9 mouse cellular contexts compared by ENCODE assay signal in the genomic region with DNA sequence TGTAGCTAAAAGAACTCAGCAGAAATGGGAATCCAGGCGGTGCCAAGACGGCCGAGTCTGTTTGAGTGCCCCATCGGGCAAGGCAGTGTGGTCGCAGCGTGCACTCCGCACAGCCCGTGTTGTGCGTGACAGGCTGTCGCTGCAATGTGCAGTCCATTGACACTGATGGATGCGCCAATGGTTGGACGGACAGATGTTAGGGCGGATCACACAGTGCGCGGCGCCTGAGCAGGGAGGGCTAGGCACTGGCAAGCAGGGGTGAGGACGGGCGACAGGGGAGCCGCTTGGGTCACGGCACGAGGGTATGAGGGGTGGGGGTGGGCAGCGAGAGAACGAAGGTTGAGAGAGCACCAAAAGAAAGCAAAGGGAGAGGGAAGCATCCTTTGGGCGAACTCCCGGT. TPM values are rescaled to one million over a fixed set of nuclear protein-coding genes. Genes with fewer than 3 reads are reported as not detected.
DNase-seq lines count a peak whose midpoint lies in the region; ATAC-seq and TF ChIP-seq lines count a peak whose summit lies in the region.
"Had no signal": no experiment of that assay in that cellular context is flagged by ENCODE, and none has a peak within 500 bp of the region (broad histone marks: within the 10 kb centered on the region; RNA-seq: fewer than 3 reads in every experiment).

No protein-coding gene starts in this region.

- H3K9me3 ChIP-seq in ES-E14 (ENCODE audit: control insufficient read depth, insufficient read depth, low read depth, low read length), result no peaks in the 10 kb centered on the region
- no peaks in the 10 kb centered on the region for H3K9me3 ChIP-seq in forebrain, postnatal 0 days (ENCODE audit: low read length)
- H3K9me3 ChIP-seq in liver, postnatal 0 days (ENCODE audit: low read length), result no peaks in the 10 kb centered on the region

- no peak for ATAC-seq in forebrain, postnatal 0 days
- no peak for ATAC-seq in liver, postnatal 0 days

- WGBS in forebrain, postnatal 0 days, result 4% methylated on average over 24 of the region's 25 CpGs
- WGBS in liver, postnatal 0 days (ENCODE audit: insufficient replicate concordance), result 4% methylated on average over 25 of the region's 25 CpGs

- peak overlapping the region; percentile 97 for H3K4me2 ChIP-seq in forebrain, postnatal 0 days (ENCODE audit: low read depth)
- H3K4me2 ChIP-seq in liver, postnatal 0 days (ENCODE audit: low read depth, low read length), result peak overlapping the region; percentile 83

- H3K27me3 ChIP-seq in forebrain, postnatal 0 days (ENCODE audit: insufficient read depth, low read length), result peaks cover 42% of the 10 kb centered on the region
- H3K27me3 ChIP-seq in liver, postnatal 0 days (ENCODE audit: insufficient read depth, low read length), result peaks cover 96% of the 10 kb centered on the region

- peak overlapping the region; percentile 92 to 98; a peak in 3 of 4 replicates for H3K4me3 ChIP-seq in ES-E14 (ENCODE audit: insufficient read depth in 1 of 2, low read depth in 1 of 2, low read length in 2 of 2, poor library complexity in 1 of 2, severe bottlenecking in 1 of 2)
- H3K4me3 ChIP-seq in forebrain, postnatal 0 days (ENCODE audit: low read depth, low read length), result peak overlapping the region; percentile 88
- H3K4me3 ChIP-seq in liver, postnatal 0 days (ENCODE audit: low read depth, low read length), result peak overlapping the region; percentile 61

- H3K27ac ChIP-seq in ES-E14 (ENCODE audit: insufficient read depth, low read depth, low read length, poor library complexity, severe bottlenecking), result no peak overlapping the region
- peak overlapping the region; percentile 81 for H3K27ac ChIP-seq in forebrain, postnatal 0 days (ENCODE audit: low read depth, low read length)
- H3K27ac ChIP-seq in liver, postnatal 0 days (ENCODE audit: low read depth), result no peak overlapping the region

- TF ChIP-seq CTCF in forebrain, postnatal 0 days (IDR thresholded peaks at IDR 0.05; ENCODE audit: low read depth), result no peak
- TF ChIP-seq CTCF in liver, postnatal 0 days (IDR thresholded peaks at IDR 0.05; ENCODE audit: low read depth), result no peak

- in situ Hi-C loops in ES-E14 (cut with MboI; ENCODE audit: low sequenced_read_pairs in 2 of 2, unreplicated experiment in 2 of 2), result loop anchor here (25.0 kb wide), 1 partner anchor 1067 kb away; the partner anchor contains the start of gene Zfp536 (in 2 of the 2)

- peak; percentile 92 for DNase-seq in heart, adult 11 months
- no peak for DNase-seq in heart, postnatal 10 days
- no peak for DNase-seq in ES-E14 (ENCODE audit: low read depth, low spot score)
- DNase-seq in forebrain, postnatal 0 days, result no peak
- no peak for DNase-seq in liver, postnatal 0 days
- DNase-seq in right cerebral cortex, adult 18-20 months, result no peak
- no peak for DNase-seq in urinary bladder, adult 18-20 months (ENCODE audit: low spot score in 2 of 2)
- DNase-seq in ovary, postnatal 14 days (ENCODE audit: low spot score), result no peak

- TF ChIP-seq EP300 in liver, postnatal 0 days (IDR thresholded peaks at IDR 0.05; ENCODE audit: low read depth), result no peak

- no peaks in the 10 kb centered on the region for H3K36me3 ChIP-seq in ES-E14 (ENCODE audit: control insufficient read depth, insufficient read depth, low read length, poor library complexity, severe bottlenecking)
- no peaks in the 10 kb centered on the region for H3K36me3 ChIP-seq in forebrain, postnatal 0 days (ENCODE audit: insufficient read depth)
- no peaks in the 10 kb centered on the region for H3K36me3 ChIP-seq in liver, postnatal 0 days (replicated peaks; ENCODE audit: insufficient read depth, low read length)

- peaks cover 0 to 14% of the 10 kb centered on the region in 2 experiments; a peak in 1 of 4 replicates for H3K4me1 ChIP-seq in ES-E14 (ENCODE audit: control insufficient read depth in 2 of 2, insufficient read depth in 2 of 2, low read length in 2 of 2, poor library complexity in 1 of 2)
- 0 out of 2 replicates have a peak, but pooled peaks cover 4% of the 10 kb centered on the region for H3K4me1 ChIP-seq in forebrain, postnatal 0 days (ENCODE audit: insufficient read depth)
- peaks cover 12% of the 10 kb centered on the region for H3K4me1 ChIP-seq in liver, postnatal 0 days (ENCODE audit: insufficient read depth)

- intact Hi-C loops in heart, postnatal 10 days (cut with DNase I), result loop anchor here (5.0 kb wide), 1 partner anchor 652 kb away; no protein-coding TSS in a partner anchor

- peak overlapping the region; percentile 53; the same call in 1 of the 2 replicates for H3K9ac ChIP-seq in ES-E14 (ENCODE audit: insufficient read depth, low read depth, low read length, poor library complexity, severe bottlenecking)
- H3K9ac ChIP-seq in forebrain, postnatal 0 days, result peak overlapping the region; percentile 47
- no peak overlapping the region for H3K9ac ChIP-seq in liver, postnatal 0 days (replicated peaks)

TF ChIP-seq in ES-E14, 5 proteins besides CTCF, POLR2A, EP300 and RAD21:
- TF ChIP-seq ZC3H11A (IDR thresholded peaks at IDR 0.05; ENCODE audit: borderline replicate concordance, low read depth, low read length) (no peak), ZNF384 (IDR thresholded peaks at IDR 0.05; ENCODE audit: low read depth, low read length) (no peak), MAFK (IDR thresholded peaks at IDR 0.05; ENCODE audit: insufficient read depth, low read depth, low read length) (no peak), HCFC1 (IDR thresholded peaks at IDR 0.05; ENCODE audit: borderline replicate concordance, insufficient read depth, low read length) (no peak), CHD2 (IDR thresholded peaks at IDR 0.05; ENCODE audit: low read depth, low read length) (no peak)
TF ChIP-seq in ES-E14: peak in this region for 0.

RNA-seq across cellular contexts. Expression of gene Tshz3, which starts 2.6 kb away (rescaled TPM):
- 1 to 10 TPM; 7.3 to 7.4 TPM for total RNA-seq in heart, postnatal 10 days (2021)
- total RNA-seq in ES-E14 (2012; rRNA removed), result 1.6 and 2.1 TPM in 2 replicates
- total RNA-seq in forebrain, postnatal 0 days (2014; rRNA removed), result 32.2 and 37.8 TPM in 2 replicates
- polyA plus RNA-seq in forebrain, postnatal 0 days (2015; fragmentation: Nextera tagmentation; extraction: Ambion mirVana), result 15.6 and 18.0 TPM in 2 replicates
- 0.60 and 0.76 TPM in 2 replicates for polyA plus RNA-seq in liver, postnatal 0 days (2015; fragmentation: Nextera tagmentation; extraction: Ambion mirVana)
- total RNA-seq: MEL had no signal
